ENCODE assay signal across 18 mouse cellular contexts in the genomic region with DNA sequence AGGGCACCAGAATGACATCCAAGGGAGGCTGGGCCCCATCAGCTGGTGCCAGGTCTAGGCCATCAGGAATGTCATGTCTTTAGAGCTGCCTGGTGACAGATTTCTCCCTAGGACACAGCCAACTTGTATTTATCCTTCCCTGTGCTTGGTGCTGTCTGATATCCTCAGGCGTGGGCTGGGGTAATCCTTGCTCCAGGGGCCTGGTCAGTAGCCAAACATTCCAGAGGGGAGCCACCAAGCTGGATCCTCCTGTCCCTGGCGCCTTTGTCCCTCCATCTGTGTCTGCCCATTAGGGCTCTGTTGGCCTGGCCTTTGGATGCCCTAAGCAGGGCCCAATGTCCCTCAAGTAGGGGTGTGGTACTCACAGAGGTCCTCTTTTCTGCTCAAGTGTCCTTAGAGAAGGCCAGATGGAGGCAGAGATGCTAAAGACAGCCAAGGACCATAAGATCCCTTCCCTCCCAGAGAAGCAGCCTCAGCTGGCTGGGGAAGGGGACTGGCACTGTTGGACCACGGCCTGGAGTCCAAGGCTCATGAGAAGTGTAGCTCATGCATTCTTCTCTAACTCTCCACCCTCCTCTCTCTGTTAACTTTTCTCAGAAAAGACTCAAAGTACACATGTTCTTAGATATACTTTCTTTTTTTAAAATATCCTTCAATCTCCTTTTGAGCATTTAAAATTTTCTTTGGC. TPM values are rescaled to one million over a fixed set of nuclear protein-coding genes. Genes with fewer than 3 reads are reported as not detected.
DNase-seq lines count a peak whose midpoint lies in the region; ATAC-seq lines count a peak whose summit lies in the region.
"Had no signal": no experiment of that assay in that cellular context is flagged by ENCODE, and none has a peak within 500 bp of the region (broad histone marks: within the 10 kb centered on the region; RNA-seq: fewer than 3 reads in every experiment).

No protein-coding gene starts in this region.

- intact Hi-C loops in gastrocnemius, postnatal 14 days (cut with DNase I; ENCODE audit: low total_unique reads) = no loop called here

- H3K4me3 ChIP-seq in kidney, embryonic 16.5 days (ENCODE audit: low read length) = no peak overlapping the region
- peak overlapping the region in 1 of 2 experiments; percentile 6; a peak in 1 of 4 replicates for H3K4me3 ChIP-seq in heart, embryonic 14.5 days (ENCODE audit: control insufficient read depth in 1 of 2, insufficient read depth in 1 of 2, low read depth in 1 of 2, low read length in 2 of 2)
- no peak overlapping the region for H3K4me3 ChIP-seq in midbrain, embryonic 10.5 days
- H3K4me3 ChIP-seq: embryonic facial prominence, embryonic 12.5 days; limb, embryonic 12.5 days; myocyte had no signal

- H3K9ac ChIP-seq in kidney, embryonic 16.5 days (replicated peaks; ENCODE audit: low read length) = no peak overlapping the region
- H3K9ac ChIP-seq in heart, embryonic 14.5 days (ENCODE audit: low read length) = peak overlapping the region; percentile 68
- H3K9ac ChIP-seq: embryonic facial prominence, embryonic 12.5 days; limb, embryonic 12.5 days; liver, postnatal 0 days had no signal

- no peaks in the 10 kb centered on the region for H3K4me1 ChIP-seq in kidney, embryonic 16.5 days (ENCODE audit: insufficient read depth, low read length)
- peaks cover 32 to 51% of the 10 kb centered on the region in 2 experiments for H3K4me1 ChIP-seq in heart, embryonic 14.5 days (ENCODE audit: control insufficient read depth in 2 of 2, insufficient read depth in 2 of 2, low read length in 2 of 2)
- no peaks in the 10 kb centered on the region for H3K4me1 ChIP-seq in midbrain, embryonic 10.5 days
- H3K4me1 ChIP-seq: embryonic facial prominence, embryonic 12.5 days; limb, embryonic 12.5 days had no signal

- H3K27ac ChIP-seq in kidney, embryonic 16.5 days (ENCODE audit: low read length) = no peak overlapping the region
- peak overlapping the region; percentile 75 to 97 for H3K27ac ChIP-seq in heart, embryonic 14.5 days (replicated peaks in 1 of 2; ENCODE audit: control insufficient read depth in 1 of 2, insufficient read depth in 1 of 2, low read depth in 2 of 2, low read length in 2 of 2)
- H3K27ac ChIP-seq in midbrain, embryonic 10.5 days (replicated peaks) = no peak overlapping the region
- H3K27ac ChIP-seq: embryonic facial prominence, embryonic 12.5 days; limb, embryonic 12.5 days had no signal

- DNase-seq in kidney, adult 11 months = peak; percentile 78
- peak; percentile 68 for DNase-seq in gastrocnemius, postnatal 14 days
- DNase-seq in kidney, postnatal 10 days = peak; percentile 69
- DNase-seq in adrenal gland, postnatal 25 days = no peak
- no peak for DNase-seq in adrenal gland, postnatal 10 days
- no peak for DNase-seq in midbrain, embryonic 10.5 days (ENCODE audit: low spot score)
- DNase-seq: adrenal gland, postnatal 14 days; B cell, adult 2 months; liver, postnatal 0 days; thymus, adult 2 months had no signal

- H3K36me3 ChIP-seq in kidney, embryonic 16.5 days (ENCODE audit: insufficient read depth, low read length) = no peaks in the 10 kb centered on the region
- peaks cover 70% of the 10 kb centered on the region for H3K36me3 ChIP-seq in heart, embryonic 14.5 days (ENCODE audit: control insufficient read depth, insufficient read depth, low read length)
- no peaks in the 10 kb centered on the region for H3K36me3 ChIP-seq in midbrain, embryonic 10.5 days
- H3K36me3 ChIP-seq: embryonic facial prominence, embryonic 12.5 days; limb, embryonic 12.5 days had no signal

- WGBS in kidney, embryonic 16.5 days = 65% methylated on average over 3 of the region's 3 CpGs
- WGBS in heart, embryonic 14.5 days = 28% methylated on average over 3 of the region's 3 CpGs
- WGBS in midbrain, embryonic 10.5 days = 80% methylated on average over 3 of the region's 3 CpGs

- H3K9me3 ChIP-seq in kidney, embryonic 16.5 days (ENCODE audit: low read length) = no peaks in the 10 kb centered on the region
- H3K9me3 ChIP-seq in heart, embryonic 14.5 days (ENCODE audit: control insufficient read depth, low read length) = no peaks in the 10 kb centered on the region
- H3K9me3 ChIP-seq in midbrain, embryonic 10.5 days (replicated peaks) = no peaks in the 10 kb centered on the region
- H3K9me3 ChIP-seq: embryonic facial prominence, embryonic 12.5 days; limb, embryonic 12.5 days had no signal

- ATAC-seq in kidney, embryonic 16.5 days (ENCODE audit: low FRiP score, low TSS enrichment) = no peak
- peak; percentile 35 for ATAC-seq in heart, embryonic 14.5 days (ENCODE audit: insufficient number of reproducible peaks, insufficient read depth, low FRiP score, low read depth)
- ATAC-seq: hindbrain, embryonic 16.5 days; liver, postnatal 0 days had no signal

- H3K27me3 ChIP-seq in kidney, embryonic 16.5 days (ENCODE audit: insufficient read depth, low read length) = no peaks in the 10 kb centered on the region
- H3K27me3 ChIP-seq in heart, embryonic 14.5 days (ENCODE audit: control insufficient read depth, insufficient read depth, low read length) = no peaks in the 10 kb centered on the region
- no peaks in the 10 kb centered on the region for H3K27me3 ChIP-seq in midbrain, embryonic 10.5 days (ENCODE audit: low read depth, poor library complexity, severe bottlenecking)
- H3K27me3 ChIP-seq: embryonic facial prominence, embryonic 12.5 days; limb, embryonic 12.5 days had no signal

- H3K4me2 ChIP-seq in kidney, embryonic 16.5 days (replicated peaks; ENCODE audit: low read depth, low read length) = no peak overlapping the region
- peak overlapping the region; percentile 89 for H3K4me2 ChIP-seq in heart, embryonic 14.5 days (ENCODE audit: low read length)
- H3K4me2 ChIP-seq: embryonic facial prominence, embryonic 12.5 days; limb, embryonic 12.5 days; midbrain, embryonic 11.5 days had no signal

RNA-seq across cellular contexts. Expression of a gene that starts 5.6 kb away (rescaled TPM):
- 2.2 and 2.3 TPM in 2 replicates for polyA plus RNA-seq in kidney, embryonic 16.5 days (2015; fragmentation: Nextera tagmentation; extraction: Ambion mirVana)
- 1,000 to 10,000 TPM; 1,741 to 1,856 TPM for total RNA-seq in gastrocnemius, postnatal 14 days (2021)
- polyA plus RNA-seq in heart, embryonic 14.5 days (2014; fragmentation: Nextera tagmentation; extraction: Ambion mirVana) = 301 and 314 TPM in 2 replicates
- total RNA-seq in adrenal gland, postnatal 25 days (2021) = 0.73 and 1.4 TPM in 2 replicates
- 10 to 100 TPM; 26.5 to 94.8 TPM for total RNA-seq in adrenal gland, postnatal 10 days (2021)
- 0.02 TPM in 1 of 2 replicates, not detected in the other for polyA plus RNA-seq in midbrain, embryonic 10.5 days (2016; fragmentation: Nextera tagmentation; extraction: Ambion mirVana)

RNA-seq across cellular contexts. Expression of a gene that starts 17.1 kb away (rescaled TPM):
- 0.39 and 0.51 TPM in 2 replicates for polyA plus RNA-seq in kidney, embryonic 16.5 days (2015; fragmentation: Nextera tagmentation; extraction: Ambion mirVana)
- not detected for total RNA-seq in gastrocnemius, postnatal 14 days (2021)
- 5.0 and 5.2 TPM in 2 replicates for polyA plus RNA-seq in heart, embryonic 14.5 days (2014; fragmentation: Nextera tagmentation; extraction: Ambion mirVana)
- not detected in 2 replicates for total RNA-seq in adrenal gland, postnatal 25 days (2021)
- total RNA-seq in adrenal gland, postnatal 10 days (2021) = not detected
- polyA plus RNA-seq in midbrain, embryonic 10.5 days (2016; fragmentation: Nextera tagmentation; extraction: Ambion mirVana) = 0.12 and 0.35 TPM in 2 replicates
- total RNA-seq: adrenal gland, postnatal 14 days; left cerebral cortex, adult 18-20 months had no signal
- polyA plus RNA-seq: hindbrain, embryonic 16.5 days; liver, postnatal 0 days; midbrain, embryonic 11.5 days had no signal

Comparison
In these comparisons a context has a peak if more than half of its experiments do, and no peak if none do; other contexts are left out.
1. DNase-seq: peak in kidney, adult 11 months (single experiment), gastrocnemius, postnatal 14 days (single experiment) and kidney, postnatal 10 days (single experiment); none in adrenal gland, postnatal 25 days (single experiment), adrenal gland, postnatal 10 days (single experiment) and midbrain, embryonic 10.5 days (single experiment).
2. H3K27ac ChIP-seq: peak in heart, embryonic 14.5 days (2 of 2); none in kidney, embryonic 16.5 days (single experiment) and midbrain, embryonic 10.5 days (single experiment).
3. RNA of a gene that starts 5.6 kb away (total RNA-seq): 1,741 to 1,856 TPM in gastrocnemius, postnatal 14 days; 26.5 to 94.8 TPM in adrenal gland, postnatal 10 days and 0.73 to 1.4 TPM in adrenal gland, postnatal 25 days; every median in the first group is over 10 times any median in the second.